Mouse (Mus musculus) adrenal gland, adult 10 weeks (tissue): ENCODE data around the gene Psmb6. TPM values are rescaled to one million over a fixed set of nuclear protein-coding genes. Genes with fewer than 3 reads are reported as not detected.

ENCODE experiments used
- polyA plus RNA-seq: library from polyadenylated mRNA; stranded (reverse); fragments of 350-450 nt; fragmentation: Illumina TruSeq; extraction: RNeasy Lipid Tissue Mini Kit (QIAGEN cat#74804); gene quantifications from one replicate; pipeline ENCODE4 v1.2.3, GENCODE M21; 2014; ENCODE audit warnings: low read depth, low replicate concordance

Psmb6 gene
- 23.1 TPM for polyA plus RNA-seq

DNA sequence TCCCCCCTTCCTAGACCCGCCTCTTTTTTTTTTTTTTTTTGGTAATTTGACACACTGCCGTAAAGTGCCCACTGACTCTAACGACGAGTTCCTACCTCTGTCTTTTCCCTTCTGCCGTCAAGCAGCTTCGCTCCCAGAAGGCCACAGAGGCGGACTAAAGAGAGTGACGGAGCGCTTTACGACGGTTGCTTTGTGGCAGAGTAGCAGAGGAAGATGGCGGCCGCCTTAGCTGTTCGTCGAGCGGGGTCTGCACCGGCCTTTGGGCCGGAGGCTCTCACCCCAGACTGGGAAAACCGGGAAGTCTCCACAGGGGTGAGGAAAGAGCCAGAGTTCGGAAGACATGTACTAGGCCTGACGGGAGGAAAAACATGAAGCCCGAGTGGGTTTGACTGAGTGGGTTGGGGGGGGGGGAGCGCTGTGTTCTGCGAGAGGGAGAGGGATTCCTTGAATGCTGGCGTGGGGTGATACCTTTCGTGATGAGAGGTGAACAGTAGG, at the start of gene Psmb6:
Psmb6 (plus strand) TSS at position 184 of the 495 bp plus-strand sequence.

GRCm38 (mm10) chr11:70504970-70505369, 20.2 kb upstream of the Psmb6 start, which contains the start of gene Tm4sf5:
Tm4sf5 (plus strand) TSS chr11:70505244.

GRCm38 (mm10) chr11:70514288-70514687, 10.9 kb upstream of the Psmb6 start, which contains the start of gene Vmo1:
Vmo1 (minus strand) TSS chr11:70514616.

GRCm38 (mm10) chr11:70518923-70519322, 6.2 kb upstream of the Psmb6 start, which contains the start of gene Gltpd2:
Gltpd2 (plus strand) TSS chr11:70519196.

GRCm38 (mm10) chr11:70532839-70533238, 7.7 kb downstream of the Psmb6 start, which contains the start of gene Gm40193:
Gm40193 (minus strand) TSS chr11:70532939.

GRCm38 (mm10) chr11:70539877-70540587, 14.9 kb downstream of the Psmb6 start, which contains the start of gene Pld2:
Pld2 (plus strand) TSS chr11:70540064.

DNA sequence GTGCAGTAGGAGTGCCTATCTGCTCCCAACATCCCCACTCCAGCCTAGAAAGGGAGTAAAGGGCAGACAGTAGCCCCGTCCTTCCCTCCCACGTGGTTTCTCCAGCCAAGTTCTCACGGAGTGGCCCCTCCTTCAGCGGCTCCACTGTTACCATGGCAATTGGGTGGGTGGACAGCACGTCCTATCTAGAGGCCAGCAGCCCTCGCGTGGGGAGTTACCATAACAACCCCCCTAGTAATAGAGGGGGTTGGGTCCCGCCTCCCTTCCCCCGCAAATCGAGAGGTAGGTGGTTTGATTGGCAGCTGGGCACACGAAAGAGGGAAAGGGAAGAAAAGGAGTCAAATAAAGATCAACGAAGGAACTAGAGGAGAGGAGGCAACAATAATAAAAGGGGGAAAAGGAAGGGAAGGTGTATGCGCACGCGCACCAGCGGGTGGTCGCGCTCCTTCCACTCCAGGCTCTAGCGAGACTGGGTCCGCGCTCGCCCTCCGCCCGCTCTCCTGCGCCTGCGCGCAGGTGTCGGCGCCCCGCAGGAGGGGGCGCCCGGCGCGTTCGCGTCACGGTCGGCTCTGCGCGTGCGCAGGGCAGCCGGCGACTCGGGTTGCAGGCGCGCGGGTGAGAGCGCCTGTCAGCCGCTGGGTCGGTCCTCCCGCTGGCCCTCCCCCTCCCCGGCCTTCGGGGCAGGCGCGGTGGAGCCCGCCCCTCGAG, 37.3 kb downstream of the Psmb6 start, which contains the start of gene Mink1:
Mink1 (plus strand) TSS at position 595 of the 708 bp plus-strand sequence.

Other genes starting within 250 kb of the Psmb6 start
- gene Alox12e, start 202.7 kb upstream of the Psmb6 start, polyA plus RNA-seq: not detected
- gene Alox15, start 173.3 kb upstream of the Psmb6 start, polyA plus RNA-seq: not detected
- gene Pelp1, start 115.3 kb upstream of the Psmb6 start, polyA plus RNA-seq: 8.9 TPM
- gene Arrb2, start 92.7 kb upstream of the Psmb6 start, polyA plus RNA-seq: 2.3 TPM
- 5.6 TPM for gene Med11, start 73.4 kb upstream of the Psmb6 start, polyA plus RNA-seq
- 0.35 TPM for gene Zmynd15, start 65.9 kb upstream of the Psmb6 start, polyA plus RNA-seq
- gene Cxcl16, start 65.4 kb upstream of the Psmb6 start, polyA plus RNA-seq: 10.3 TPM
- not detected for gene Tm4sf5, start 20.1 kb upstream of the Psmb6 start, polyA plus RNA-seq
- gene Vmo1, start 10.8 kb upstream of the Psmb6 start, polyA plus RNA-seq: not detected
- not detected for gene Gltpd2, start 6.2 kb upstream of the Psmb6 start, polyA plus RNA-seq
- not detected for gene Gm40193, start 7.6 kb downstream of the Psmb6 start, polyA plus RNA-seq
- gene Pld2, start 14.7 kb downstream of the Psmb6 start, polyA plus RNA-seq: 1.0 TPM
- gene Mink1, start 37.5 kb downstream of the Psmb6 start, polyA plus RNA-seq: 2.2 TPM
- gene 4930544D05Rik, start 90.5 kb downstream of the Psmb6 start, polyA plus RNA-seq: not detected
- gene Chrne, start 93.8 kb downstream of the Psmb6 start, polyA plus RNA-seq: not detected
- gene Gp1ba, start 113.8 kb downstream of the Psmb6 start, polyA plus RNA-seq: not detected
- gene Rnf167, start 121.9 kb downstream of the Psmb6 start, polyA plus RNA-seq: 33.4 TPM
- gene Slc25a11, start 122.1 kb downstream of the Psmb6 start, polyA plus RNA-seq: 30.6 TPM
- gene Pfn1, start 129.3 kb downstream of the Psmb6 start, polyA plus RNA-seq: 121 TPM
- 2.7 TPM for gene Eno3, start 131.8 kb downstream of the Psmb6 start, polyA plus RNA-seq
- gene Spag7, start 144.0 kb downstream of the Psmb6 start, polyA plus RNA-seq: 39.1 TPM
- 0.87 TPM for gene Camta2, start 162.7 kb downstream of the Psmb6 start, polyA plus RNA-seq
- 3.7 TPM for gene Inca1, start 174.8 kb downstream of the Psmb6 start, polyA plus RNA-seq
- 32.8 TPM for gene Kif1c, start 175.2 kb downstream of the Psmb6 start, polyA plus RNA-seq
- 4.4 TPM for gene Zfp3, start 238.8 kb downstream of the Psmb6 start, polyA plus RNA-seq